Mouse (Mus musculus) neural tube, embryonic 11.5 days (tissue): ENCODE results near the gene Mcts2. TPM values are rescaled to one million over a fixed set of nuclear protein-coding genes. Genes with fewer than 3 reads are reported as not detected.
A peak's percentile ranks its signal among the peaks of the same experiment; 100 is the strongest.

ENCODE experiments used
- ATAC-seq: fragments of 200-750 bp; cut with Nextera tagmentation; 2 replicates; pipeline ENCODE4 v1.8.0; 2017; ENCODE audit warnings: moderate number of reproducible peaks, mild to moderate bottlenecking, moderate TSS enrichment, moderate library complexity; ENCODE audit not compliant: insufficient read depth, low FRiP score, low TSS enrichment
- DNase-seq: peaks from one replicate; pipeline ENCODE4 v3.0.0-alpha.2; 2015; ENCODE audit warnings: low spot score
- H3K27ac ChIP-seq: fragments of 300-500 bp; sonication (generic); 2 replicates; pipeline ENCODE4 v1.5.1; 2014; ENCODE audit warnings: low read depth, mild to moderate bottlenecking, low read length
- H3K27me3 ChIP-seq: fragments of 300-500 bp; sonication (generic); 2 replicates; pipeline ENCODE4 v1.6.1; 2014; ENCODE audit warnings: mild to moderate bottlenecking, low read length, mixed read lengths; ENCODE audit not compliant: control insufficient read depth, insufficient read depth
- H3K36me3 ChIP-seq: fragments of 300-500 bp; sonication (generic); 2 replicates; pipeline ENCODE4 v1.6.1; 2014; ENCODE audit warnings: mild to moderate bottlenecking, low read length, moderate library complexity, mixed read lengths; ENCODE audit not compliant: control insufficient read depth, insufficient read depth
- H3K4me1 ChIP-seq: fragments of 300-500 bp; sonication (generic); 2 replicates; pipeline ENCODE4 v1.6.1; 2014; ENCODE audit warnings: low read length, mixed read lengths; ENCODE audit not compliant: control insufficient read depth, insufficient read depth
- H3K4me2 ChIP-seq: fragments of 300-500 bp; sonication (generic); 2 replicates; pipeline ENCODE4 v1.6.1; 2014; ENCODE audit warnings: low read depth, mild to moderate bottlenecking, moderate library complexity
- H3K4me3 ChIP-seq: fragments of 300-500 bp; sonication (generic); 2 replicates; pipeline ENCODE4 v1.5.1; 2014; ENCODE audit warnings: low read depth, low read length
- H3K9ac ChIP-seq: fragments of 300-500 bp; sonication (generic); 2 replicates; pipeline ENCODE4 v1.6.1; 2014; ENCODE audit warnings: mild to moderate bottlenecking, low read length
- H3K9me3 ChIP-seq: fragments of 300-500 bp; sonication (generic); 2 replicates; pipeline ENCODE4 v1.6.1; 2016; ENCODE audit warnings: low read length; ENCODE audit not compliant: control insufficient read depth
- WGBS: fragments of 180-500 bp; shearing (Covaris S2); extraction: QIAGEN DNeasy Blood & Tissue Kit; methylation state at CpG from one replicate; pipeline ENCODE4 v1.1.7; 2014; 5-methylcytosine and 5-hydroxymethylcytosine counted together
- polyA plus RNA-seq: library from polyadenylated mRNA; unstranded; fragments of >200 nt; fragmentation: Nextera tagmentation; extraction: Ambion mirVana; gene quantifications from 2 replicates; pipeline ENCODE4 v1.2.1, GENCODE M21; 2014

The Mcts2 gene
- polyA plus RNA-seq, 1 experiment from 2014 or later = 40.6 TPM

- no peak overlapping the region for H3K4me3 ChIP-seq
- DNase-seq (no peak), ATAC-seq (no peak)
- H3K27ac ChIP-seq = no peak overlapping the region
- no peaks in the 10 kb centered on the region for H3K4me1 ChIP-seq
- H3K9me3 ChIP-seq = no peaks in the 10 kb centered on the region
- H3K36me3 ChIP-seq = peaks cover 21% of the 10 kb centered on the region
- 69% methylated on average over 3 of the region's 3 CpGs for WGBS
- no peak overlapping the region for H3K9ac ChIP-seq
- H3K4me2 ChIP-seq = no peak overlapping the region
- no peaks in the 10 kb centered on the region for H3K27me3 ChIP-seq
Measured at GRCm38 (mm10) chr2:152678302-152678701, 8.5 kb upstream of the Mcts2 start.

DNA sequence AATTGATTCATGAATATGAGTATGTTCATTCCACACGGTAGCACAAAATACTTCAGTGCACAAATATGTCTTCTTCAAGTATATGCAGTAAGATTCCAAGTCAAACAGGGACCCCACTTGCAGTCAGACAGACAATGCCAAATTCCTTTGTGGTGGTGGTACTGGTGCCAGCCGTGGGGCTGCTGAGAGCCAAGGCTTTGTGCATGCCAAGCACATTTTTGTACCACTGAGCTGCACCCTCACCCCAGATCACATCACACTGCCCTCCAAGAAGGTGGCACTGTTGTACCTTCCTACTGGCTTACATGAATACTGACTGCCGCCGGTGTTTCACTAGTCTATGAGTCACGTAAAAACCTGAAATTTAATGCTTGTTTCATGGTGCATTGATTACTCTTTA lies 7.9 kb upstream of the Mcts2 start:
- Histone ChIP-seq H3K36me3 (peaks cover 22% of the 10 kb centered on the region), H3K27ac (no peak overlapping the region), H3K9ac (no peak overlapping the region), H3K9me3 (no peaks in the 10 kb centered on the region), H3K4me1 (no peaks in the 10 kb centered on the region), H3K4me3 (no peak overlapping the region), H3K27me3 (no peaks in the 10 kb centered on the region), H3K4me2 (no peak overlapping the region)
- no peak for ATAC-seq
- 93% methylated on average over 5 of the region's 5 CpGs for WGBS
- no peak for DNase-seq

- Histone ChIP-seq H3K27me3 (no peaks in the 10 kb centered on the region), H3K9ac (no peak overlapping the region), H3K9me3 (no peaks in the 10 kb centered on the region), H3K36me3 (peaks cover 27% of the 10 kb centered on the region), H3K27ac (no peak overlapping the region), H3K4me2 (no peak overlapping the region), H3K4me1 (no peaks in the 10 kb centered on the region), H3K4me3 (no peak overlapping the region)
- DNase-seq (no peak), ATAC-seq (no peak)
- 90% methylated on average over 8 of the region's 8 CpGs for WGBS
Measured at GRCm38 (mm10) chr2:152679701-152680355, 7.0 kb upstream of the Mcts2 start.

DNA sequence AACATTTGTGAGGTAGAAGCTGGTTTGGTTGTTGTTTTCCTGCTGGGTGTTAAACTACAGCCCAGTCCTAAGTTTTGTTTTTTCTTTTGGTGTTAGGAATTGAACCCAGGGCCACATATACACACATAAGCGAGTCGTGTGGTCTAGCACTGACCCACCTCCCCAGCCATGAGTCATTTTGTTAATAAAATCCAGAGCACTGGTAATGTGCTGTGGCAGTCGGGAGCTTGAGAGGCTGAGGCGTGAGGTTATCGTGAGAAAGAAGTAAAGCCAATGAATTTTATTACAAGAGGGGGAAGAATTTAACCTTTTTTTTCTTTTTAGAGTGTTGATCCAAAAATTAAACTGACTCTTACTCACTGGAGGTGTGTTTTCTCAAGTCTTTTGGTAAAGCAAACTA lies 3.7 kb upstream of the Mcts2 start:
- Histone ChIP-seq H3K27ac (no peak overlapping the region), H3K9me3 (no peaks in the 10 kb centered on the region), H3K36me3 (peaks cover 50% of the 10 kb centered on the region), H3K4me2 (no peak overlapping the region), H3K9ac (no peak overlapping the region), H3K27me3 (no peaks in the 10 kb centered on the region), H3K4me1 (0 out of 2 replicates have a peak, but pooled peaks cover 3% of the 10 kb centered on the region), H3K4me3 (no peak overlapping the region)
- no peak for ATAC-seq
- no peak for DNase-seq
- WGBS = 94% methylated on average over 5 of the region's 5 CpGs

DNA sequence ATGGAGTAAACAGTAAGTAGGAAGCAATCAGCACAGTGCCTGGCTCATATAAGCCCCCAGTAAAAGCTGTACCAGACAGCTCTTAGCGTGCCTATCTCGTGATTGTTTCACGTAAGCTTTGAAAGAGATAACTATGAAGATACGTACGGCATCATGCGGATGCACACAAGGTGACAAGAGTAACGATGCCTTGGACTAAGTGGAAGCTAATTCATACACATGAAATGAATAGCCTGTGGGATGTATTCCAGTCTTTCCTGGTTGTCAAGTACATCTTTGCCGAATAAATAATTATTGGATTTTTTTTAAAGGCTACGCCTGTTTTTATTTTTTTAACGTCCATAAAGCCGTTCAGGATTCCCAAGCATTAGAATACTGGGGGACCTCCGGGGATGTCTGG lies 436 bp upstream of the Mcts2 start:
- WGBS = 51% methylated on average over 12 of the region's 12 CpGs
- Histone ChIP-seq H3K9me3 (no peaks in the 10 kb centered on the region), H3K4me3 (no peak overlapping the region), H3K36me3 (peaks cover 45% of the 10 kb centered on the region), H3K27ac (0 out of 2 replicates have a peak overlapping the region, but pooled peaks have one; percentile 30), H3K9ac (no peak overlapping the region), H3K4me1 (0 out of 2 replicates have a peak, but pooled peaks cover 3% of the 10 kb centered on the region), H3K27me3 (no peaks in the 10 kb centered on the region), H3K4me2 (0 out of 2 replicates have a peak overlapping the region, but pooled peaks have one; percentile 17)
- DNase-seq (no peak), ATAC-seq (peak; percentile 22)

DNA sequence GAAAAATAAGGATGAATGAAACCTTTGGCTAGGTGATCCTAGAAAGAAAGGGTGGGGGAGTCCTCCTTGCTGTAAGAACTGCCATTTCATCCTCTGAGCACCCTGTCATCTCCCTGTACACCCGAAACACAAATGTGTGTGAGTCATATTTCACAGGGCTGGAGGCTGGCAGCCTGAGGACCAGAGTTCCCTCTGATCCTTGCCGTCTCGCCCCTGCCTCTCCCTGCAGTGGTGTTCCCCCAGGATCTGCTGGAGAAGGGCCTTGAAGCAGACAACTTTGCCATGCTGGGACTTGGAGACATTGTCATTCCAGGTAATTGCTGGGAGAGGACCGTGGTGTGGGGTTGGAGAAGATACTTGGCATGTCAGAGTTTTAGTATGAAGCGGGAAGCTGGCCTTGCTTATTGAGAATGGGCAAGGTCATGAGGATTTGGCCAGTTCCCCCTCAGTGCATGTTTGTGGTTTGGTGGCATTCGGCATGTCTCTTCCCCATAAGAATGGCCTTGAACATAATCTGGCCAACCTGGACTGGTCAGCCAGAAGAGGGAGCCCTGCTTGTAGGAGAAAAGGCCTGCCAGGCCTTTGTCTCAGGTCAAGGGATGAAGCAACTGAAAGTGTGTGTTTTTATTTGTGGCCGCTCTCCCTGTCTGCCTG lies 4.9 kb downstream of the Mcts2 start:
- 0 out of 2 replicates have a peak overlapping the region, but pooled peaks have one; percentile 20 for H3K27ac ChIP-seq
- DNase-seq (no peak), ATAC-seq (no peak)
- H3K9me3 ChIP-seq = no peaks in the 10 kb centered on the region
- H3K9ac ChIP-seq = no peak overlapping the region; the same call in 1 of the 2 replicates
- no peak overlapping the region for H3K4me2 ChIP-seq
- H3K27me3 ChIP-seq = no peaks in the 10 kb centered on the region
- peaks cover 7% of the 10 kb centered on the region; the same call in 1 of the 2 replicates for H3K4me1 ChIP-seq
- 81% methylated on average over 7 of the region's 7 CpGs for WGBS
- no peak overlapping the region for H3K4me3 ChIP-seq
- H3K36me3 ChIP-seq = peaks cover 20% of the 10 kb centered on the region

GRCm38 (mm10) chr2:152693233-152693632 lies 6.4 kb downstream of the Mcts2 start:
- Histone ChIP-seq H3K9ac (peak overlapping the region; percentile 37; the same call in 1 of the 2 replicates), H3K4me3 (no peak overlapping the region; the same call in 1 of the 2 replicates), H3K27me3 (no peaks in the 10 kb centered on the region), H3K9me3 (no peaks in the 10 kb centered on the region), H3K4me2 (peak overlapping the region; percentile 29), H3K27ac (no peak overlapping the region), H3K36me3 (peaks cover 11% of the 10 kb centered on the region), H3K4me1 (peaks cover 4% of the 10 kb centered on the region; the same call in 1 of the 2 replicates)
- peak; percentile 80 for DNase-seq
- ATAC-seq = peak; percentile 46; the same call in 1 of the 2 replicates
- WGBS = 19% methylated on average over 9 of the region's 9 CpGs

DNA sequence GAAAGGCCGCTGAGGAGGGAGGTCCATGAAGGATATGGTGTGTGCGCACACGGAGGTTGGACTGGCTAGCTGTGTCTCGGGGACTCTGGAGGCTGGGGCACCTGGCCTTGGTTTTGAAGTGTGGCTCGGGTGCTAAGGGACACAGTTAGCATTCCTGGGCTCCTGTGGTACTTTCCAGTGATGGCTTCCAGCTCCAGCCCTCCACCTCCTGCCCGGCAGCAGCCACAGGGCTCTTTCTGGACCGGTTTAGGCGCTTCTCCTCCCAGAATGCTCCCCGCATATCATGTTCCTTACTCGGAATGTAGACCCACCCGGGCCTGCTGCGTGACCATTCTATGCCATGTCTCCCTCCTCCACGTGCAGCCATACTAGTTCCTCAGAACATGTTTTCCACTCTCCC lies 6.9 kb downstream of the Mcts2 start:
- ATAC-seq = no peak

More for the DNA sequence above, 6.9 kb downstream of the Mcts2 start:
- no peak overlapping the region for H3K4me3 ChIP-seq
- H3K36me3 ChIP-seq = peaks cover 8% of the 10 kb centered on the region
- H3K27ac ChIP-seq = no peak overlapping the region
- peak overlapping the region; percentile 37 for H3K9ac ChIP-seq
- H3K27me3 ChIP-seq = no peaks in the 10 kb centered on the region
- peak overlapping the region; percentile 29 for H3K4me2 ChIP-seq
- no peaks in the 10 kb centered on the region for H3K9me3 ChIP-seq
- peaks cover 4% of the 10 kb centered on the region; the same call in 1 of the 2 replicates for H3K4me1 ChIP-seq
- DNase-seq = no peak
- WGBS = 90% methylated on average over 13 of the region's 13 CpGs
